14 mouse cellular contexts compared by ENCODE assay signal in genomic region chr17:29383923-29384322, GRCm38 (mm10).
"Had no signal": no experiment of that assay in that cellular context is flagged by ENCODE, and none has a peak within 500 bp of the region (broad histone marks: within the 10 kb centered on the region; RNA-seq: fewer than 3 reads in every experiment).

No protein-coding gene starts in this region.

- H3K4me1 ChIP-seq: lung, embryonic 15.5 days had no signal

- DNase-seq: kidney, postnatal 10 days; kidney, postnatal 4 days; lung, postnatal 14 days; right cerebral cortex, postnatal 4 days; spleen, adult 18-20 months; thymus, adult 18-20 months; thymus, postnatal 14 days had no signal

- H3K9me3 ChIP-seq: limb, embryonic 12.5 days; lung, embryonic 15.5 days; megakaryocyte, embryonic 14.5 days; midbrain, embryonic 12.5 days had no signal

- H3K27me3 ChIP-seq: limb, embryonic 12.5 days; lung, embryonic 15.5 days; megakaryocyte, embryonic 14.5 days; midbrain, embryonic 12.5 days had no signal

- H3K4me3 ChIP-seq: layer of hippocampus, adult 2 months; limb, embryonic 12.5 days; lung, embryonic 15.5 days; megakaryocyte, embryonic 14.5 days; midbrain, embryonic 12.5 days had no signal

- H3K9ac ChIP-seq: limb, embryonic 12.5 days; liver, embryonic 14.5 days; lung, embryonic 15.5 days; midbrain, embryonic 12.5 days had no signal

- H3K4me2 ChIP-seq: limb, embryonic 12.5 days; lung, embryonic 15.5 days; midbrain, embryonic 12.5 days had no signal

- H3K27ac ChIP-seq: layer of hippocampus, adult 2 months; limb, embryonic 12.5 days; liver, embryonic 14.5 days; lung, embryonic 15.5 days; macrophage; midbrain, embryonic 12.5 days had no signal

- H3K36me3 ChIP-seq: limb, embryonic 12.5 days; lung, embryonic 15.5 days; midbrain, embryonic 12.5 days had no signal
